Mouse (Mus musculus): Measurements from ENCODE around the gene Gfra1. TPM values are rescaled to one million over a fixed set of nuclear protein-coding genes. Genes with fewer than 3 reads are reported as not detected.
A peak's percentile ranks its signal among the peaks of the same experiment; 100 is the strongest.

The Gfra1 gene
- total and polyA plus RNA-seq, 2 experiments from 2014 or later, result 23.5 to 48.9 TPM

- Histone ChIP-seq H3K27ac (ENCODE audit: low read depth, low read length) (no peak overlapping the region), H3K9me3 (ENCODE audit: low read length) (no peaks in the 10 kb centered on the region), H3K36me3 (ENCODE audit: insufficient read depth) (no peaks in the 10 kb centered on the region), H3K4me2 (ENCODE audit: low read depth) (0 out of 2 replicates have a peak overlapping the region, but pooled peaks have one; percentile 5), H3K27me3 (ENCODE audit: insufficient read depth, low read length) (peaks cover 16% of the 10 kb centered on the region), H3K4me3 (ENCODE audit: low read depth, low read length) (no peak overlapping the region), H3K9ac (no peak overlapping the region), H3K4me1 (ENCODE audit: insufficient read depth) (no peaks in the 10 kb centered on the region)
- DNase-seq (no peak), ATAC-seq (no peak)
- TF ChIP-seq CTCF (IDR thresholded peaks at IDR 0.05; ENCODE audit: low read depth), result no peak
- WGBS, result 24% methylated on average over 25 of the region's 25 CpGs
Measured at GRCm38 (mm10) chr19:58220061-58220831, 235.5 kb downstream of the Gfra1 start.

GRCm38 (mm10) chr19:58217591-58217990, 238.1 kb downstream of the Gfra1 start:
- 49% methylated on average over 4 of the region's 4 CpGs for WGBS
- no peaks in the 10 kb centered on the region for H3K4me1 ChIP-seq (ENCODE audit: insufficient read depth)
- DNase-seq (peak; percentile 37), ATAC-seq (no peak)
- H3K4me3 ChIP-seq (ENCODE audit: low read depth, low read length), result no peak overlapping the region
- H3K9me3 ChIP-seq (ENCODE audit: low read length), result no peaks in the 10 kb centered on the region
- H3K9ac ChIP-seq, result no peak overlapping the region
- no peak overlapping the region for H3K4me2 ChIP-seq (ENCODE audit: low read depth)
- no peak overlapping the region for H3K27ac ChIP-seq (ENCODE audit: low read depth, low read length)
- peaks cover 16% of the 10 kb centered on the region for H3K27me3 ChIP-seq (ENCODE audit: insufficient read depth, low read length)
- no peaks in the 10 kb centered on the region for H3K36me3 ChIP-seq (ENCODE audit: insufficient read depth)
- no peak for TF ChIP-seq CTCF (IDR thresholded peaks at IDR 0.05; ENCODE audit: low read depth)

GRCm38 (mm10) chr19:58206496-58207044, 249.1 kb downstream of the Gfra1 start:
- Histone ChIP-seq H3K27ac (ENCODE audit: low read depth, low read length) (no peak overlapping the region), H3K27me3 (ENCODE audit: insufficient read depth, low read length) (no peaks in the 10 kb centered on the region), H3K4me1 (ENCODE audit: insufficient read depth) (0 out of 2 replicates have a peak, but pooled peaks cover 6% of the 10 kb centered on the region), H3K9ac (no peak overlapping the region), H3K36me3 (ENCODE audit: insufficient read depth) (no peaks in the 10 kb centered on the region), H3K9me3 (ENCODE audit: low read length) (no peaks in the 10 kb centered on the region), H3K4me3 (ENCODE audit: low read depth, low read length) (no peak overlapping the region), H3K4me2 (ENCODE audit: low read depth) (no peak overlapping the region)
- WGBS, result 62% methylated on average over 10 of the region's 10 CpGs
- no peak for TF ChIP-seq CTCF (IDR thresholded peaks at IDR 0.05; ENCODE audit: low read depth)
- ATAC-seq (no peak), DNase-seq (no peak)

DNA sequence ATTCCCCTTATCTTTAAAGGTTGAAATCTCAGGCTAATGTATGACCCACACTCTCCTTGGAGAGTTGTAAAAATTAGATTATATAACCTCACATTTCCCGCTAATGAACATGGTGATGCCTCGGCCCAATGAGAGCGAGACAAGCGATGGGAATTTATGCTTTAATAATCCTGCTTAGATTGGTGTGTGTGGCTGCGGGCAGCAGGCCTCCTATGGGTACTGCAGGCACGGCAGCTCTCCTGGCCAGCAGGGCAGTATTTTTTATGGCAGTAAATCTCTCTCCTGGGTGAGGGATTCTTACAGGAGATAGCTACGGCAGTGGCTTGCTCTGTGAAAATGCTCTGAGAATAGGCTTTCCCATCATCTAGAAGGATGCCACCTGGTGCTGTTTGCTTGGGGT, 250.2 kb downstream of the Gfra1 start:
- no peak overlapping the region for H3K27ac ChIP-seq (ENCODE audit: low read depth, low read length)
- H3K4me1 ChIP-seq (ENCODE audit: insufficient read depth), result 0 out of 2 replicates have a peak, but pooled peaks cover 6% of the 10 kb centered on the region
- no peak for DNase-seq
- H3K4me3 ChIP-seq (ENCODE audit: low read depth, low read length), result no peak overlapping the region
- H3K36me3 ChIP-seq (ENCODE audit: insufficient read depth), result no peaks in the 10 kb centered on the region
- TF ChIP-seq CTCF (IDR thresholded peaks at IDR 0.05; ENCODE audit: low read depth), result no peak
- 91% methylated on average over 7 of the region's 7 CpGs for WGBS
- no peak overlapping the region for H3K4me2 ChIP-seq (ENCODE audit: low read depth)
- no peaks in the 10 kb centered on the region for H3K9me3 ChIP-seq (ENCODE audit: low read length)
- no peaks in the 10 kb centered on the region for H3K27me3 ChIP-seq (ENCODE audit: insufficient read depth, low read length)
- no peak for ATAC-seq
- no peak overlapping the region for H3K9ac ChIP-seq

GRCm38 (mm10) chr19:58202627-58203026, 253.1 kb downstream of the Gfra1 start:
- no peak overlapping the region for H3K4me3 ChIP-seq (ENCODE audit: low read depth, low read length)
- H3K4me2 ChIP-seq (ENCODE audit: low read depth), result no peak overlapping the region
- DNase-seq (no peak), ATAC-seq (no peak)
- 0 out of 2 replicates have a peak, but pooled peaks cover 6% of the 10 kb centered on the region for H3K4me1 ChIP-seq (ENCODE audit: insufficient read depth)
- WGBS, result 85% methylated on average over 5 of the region's 5 CpGs
- no peaks in the 10 kb centered on the region for H3K9me3 ChIP-seq (ENCODE audit: low read length)
- H3K27me3 ChIP-seq (ENCODE audit: insufficient read depth, low read length), result no peaks in the 10 kb centered on the region
- no peak for TF ChIP-seq CTCF (IDR thresholded peaks at IDR 0.05; ENCODE audit: low read depth)
- no peak overlapping the region for H3K9ac ChIP-seq
- no peak overlapping the region for H3K27ac ChIP-seq (ENCODE audit: low read depth, low read length)
- no peaks in the 10 kb centered on the region for H3K36me3 ChIP-seq (ENCODE audit: insufficient read depth)

DNA sequence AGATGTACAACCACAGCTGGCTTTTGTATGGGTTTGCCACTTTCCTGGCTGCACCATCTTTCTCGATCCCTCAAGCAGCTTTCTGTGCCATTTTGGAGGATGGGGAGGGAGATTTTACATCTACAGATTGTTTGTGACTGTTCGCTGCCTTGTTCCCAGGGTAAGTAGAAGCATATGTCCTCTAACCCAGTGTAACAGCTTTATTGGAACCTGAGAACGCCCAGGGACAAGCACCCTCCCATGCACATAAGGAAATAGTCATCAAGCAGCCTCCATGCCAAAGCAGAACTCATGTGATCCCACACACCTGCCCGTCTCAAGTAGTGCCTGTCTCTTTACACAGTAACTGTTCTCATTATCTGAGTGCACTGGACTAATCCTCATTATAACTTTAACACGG, 256.0 kb downstream of the Gfra1 start:
- Histone ChIP-seq H3K36me3 (ENCODE audit: insufficient read depth) (no peaks in the 10 kb centered on the region), H3K9ac (no peak overlapping the region), H3K27ac (ENCODE audit: low read depth, low read length) (no peak overlapping the region), H3K4me2 (ENCODE audit: low read depth) (no peak overlapping the region), H3K4me1 (ENCODE audit: insufficient read depth) (0 out of 2 replicates have a peak, but pooled peaks cover 6% of the 10 kb centered on the region), H3K27me3 (ENCODE audit: insufficient read depth, low read length) (no peaks in the 10 kb centered on the region), H3K4me3 (ENCODE audit: low read depth, low read length) (no peak overlapping the region), H3K9me3 (ENCODE audit: low read length) (no peaks in the 10 kb centered on the region)
- TF ChIP-seq CTCF (IDR thresholded peaks at IDR 0.05; ENCODE audit: low read depth), result no peak
- no peak for DNase-seq
- ATAC-seq, result no peak
- 59% methylated on average over 5 of the region's 5 CpGs for WGBS

GRCm38 (mm10) chr19:58193733-58194456, 261.8 kb downstream of the Gfra1 start:
- Histone ChIP-seq H3K4me3 (ENCODE audit: low read depth, low read length) (no peak overlapping the region), H3K9ac (no peak overlapping the region), H3K4me1 (ENCODE audit: insufficient read depth) (no peaks in the 10 kb centered on the region), H3K27me3 (ENCODE audit: insufficient read depth, low read length) (no peaks in the 10 kb centered on the region), H3K4me2 (ENCODE audit: low read depth) (no peak overlapping the region), H3K9me3 (ENCODE audit: low read length) (no peaks in the 10 kb centered on the region), H3K27ac (ENCODE audit: low read depth, low read length) (no peak overlapping the region), H3K36me3 (ENCODE audit: insufficient read depth) (no peaks in the 10 kb centered on the region)
- ATAC-seq (no peak), DNase-seq (no peak)
- WGBS, result 80% methylated on average over 7 of the region's 7 CpGs
- TF ChIP-seq CTCF (IDR thresholded peaks at IDR 0.05; ENCODE audit: low read depth), result no peak
